Mouse (Mus musculus): ENCODE results near the gene Pcyt1b.

The Pcyt1b gene

GRCm38 (mm10) chrX:93732975-93733748 is 78.5 kb downstream of the Pcyt1b start:
- DNase-seq = no peak

- no peak for DNase-seq
Observed at GRCm38 (mm10) chrX:93749165-93749564, 94.5 kb downstream of the Pcyt1b start.

GRCm38 (mm10) chrX:93750566-93750965 is 95.9 kb downstream of the Pcyt1b start:
- no peak for DNase-seq

- no peak for DNase-seq
Observed at GRCm38 (mm10) chrX:93755210-93755842, 100.7 kb downstream of the Pcyt1b start.

GRCm38 (mm10) chrX:93756867-93757455 is 102.3 kb downstream of the Pcyt1b start:
- DNase-seq = no peak

- no peak for DNase-seq
Observed at GRCm38 (mm10) chrX:93760770-93761169, 106.1 kb downstream of the Pcyt1b start.

DNA sequence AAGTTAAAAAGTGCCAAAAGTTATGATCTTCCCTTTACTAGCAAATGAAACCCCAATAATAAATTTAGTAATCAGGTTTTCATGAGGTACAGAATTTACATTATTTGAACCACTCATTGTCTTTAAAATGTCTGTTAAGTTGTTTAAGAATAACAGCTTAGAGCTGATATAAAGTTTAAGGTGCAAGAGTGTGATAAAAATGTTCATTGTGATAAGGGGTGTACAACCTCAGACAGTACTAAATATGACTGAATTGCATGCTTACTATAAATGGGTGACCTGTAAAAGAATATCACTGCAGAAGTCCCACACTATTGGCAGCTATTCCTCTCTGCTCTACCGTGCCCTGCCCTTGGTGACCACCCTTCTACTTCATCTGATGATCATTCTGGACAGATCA is 134.9 kb downstream of the Pcyt1b start:
- DNase-seq = no peak

DNA sequence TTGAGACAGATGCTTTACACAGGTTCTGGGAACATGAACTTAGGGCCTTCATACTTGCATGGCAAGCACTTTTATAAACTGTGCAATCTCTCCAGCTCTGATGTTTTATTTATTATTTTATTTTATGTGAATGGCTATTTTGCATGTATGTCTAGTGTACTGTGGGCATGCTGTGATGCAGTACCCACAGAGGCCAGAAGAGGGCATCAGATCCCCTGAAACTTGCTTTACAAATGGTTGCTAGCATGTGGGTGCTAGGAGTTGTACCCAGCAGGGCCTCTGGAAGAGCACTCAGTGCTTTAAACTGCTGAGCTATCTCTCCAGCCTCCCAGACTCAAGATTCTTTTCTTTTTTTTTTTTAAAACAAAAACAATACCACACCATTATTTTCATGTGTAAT is 138.5 kb downstream of the Pcyt1b start:
- DNase-seq = peak; percentile 56 to 59
